9 mouse cellular contexts compared by ENCODE assay signal in the genomic region with DNA sequence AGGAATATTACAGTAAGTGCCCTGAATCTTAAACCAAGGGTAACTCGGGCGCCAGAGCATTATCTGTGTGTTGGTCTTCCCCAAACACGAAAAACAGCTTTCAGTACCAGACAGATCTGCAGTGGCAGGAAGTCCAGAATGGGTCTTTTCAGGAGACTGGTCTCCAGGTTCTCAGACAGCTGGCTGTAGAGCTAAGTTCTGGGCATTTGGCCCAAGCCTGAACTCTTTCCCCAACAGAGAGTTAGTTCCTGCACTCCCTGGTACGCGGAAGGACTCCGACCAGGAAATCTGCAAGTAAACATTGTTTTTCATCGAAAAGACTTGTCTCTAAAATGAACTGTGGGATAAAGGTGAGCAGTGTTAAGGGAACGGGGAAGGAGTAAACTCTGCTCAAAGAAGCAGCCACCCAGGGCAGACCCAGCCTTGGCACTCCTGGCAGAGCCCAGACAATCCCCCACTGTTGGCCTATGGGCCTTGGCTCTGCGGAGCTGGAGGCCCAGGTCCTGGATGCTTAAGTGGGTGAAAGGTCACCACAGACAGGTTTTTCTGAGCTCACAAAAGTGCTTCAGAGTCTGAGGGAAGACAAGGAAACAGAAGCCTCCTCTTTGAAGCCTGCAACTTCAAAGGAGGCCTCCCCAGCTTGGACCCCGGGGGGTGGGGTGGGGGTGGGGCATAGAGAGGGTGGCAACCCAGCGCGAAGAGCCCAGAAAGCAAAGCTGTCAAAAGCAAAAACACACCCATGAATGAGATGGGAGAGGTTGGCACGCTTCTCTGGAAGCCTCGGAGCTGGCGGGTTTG. TPM values are rescaled to one million over a fixed set of nuclear protein-coding genes. Genes with fewer than 3 reads are reported as not detected.
DNase-seq lines count a peak whose midpoint lies in the region; ATAC-seq lines count a peak whose summit lies in the region.
"Had no signal": no experiment of that assay in that cellular context is flagged by ENCODE, and none has a peak within 500 bp of the region (broad histone marks: within the 10 kb centered on the region; RNA-seq: fewer than 3 reads in every experiment).

No protein-coding gene starts in this region.

- H3K4me2 ChIP-seq in midbrain, embryonic 12.5 days (replicated peaks), result peak overlapping the region; percentile 74; the same call in 1 of the 2 replicates

- H3K9ac ChIP-seq in midbrain, embryonic 12.5 days (replicated peaks), result 0 out of 2 replicates have a peak overlapping the region, but pooled peaks have one; percentile 17

- 34% methylated on average over 15 of the region's 15 CpGs for WGBS in midbrain, embryonic 12.5 days

- no peaks in the 10 kb centered on the region for H3K9me3 ChIP-seq in midbrain, embryonic 12.5 days

- no peaks in the 10 kb centered on the region for H3K36me3 ChIP-seq in midbrain, embryonic 12.5 days
- H3K36me3 ChIP-seq: G1E had no signal

- peak; percentile 64 for DNase-seq in layer of hippocampus, adult 11-12 months (ENCODE audit: low spot score)
- no peak for DNase-seq in layer of hippocampus, adult 9-10 months (ENCODE audit: low spot score)
- peak; percentile 41 for DNase-seq in cerebellum, adult 9-11 months
- DNase-seq in gastrocnemius, postnatal 25 days, result peak; percentile 70
- DNase-seq in induced T-regulatory cell, adult 2 months (ENCODE audit: low read depth), result peak; percentile 14
- DNase-seq in left cerebral cortex, postnatal 36 days (ENCODE audit: low spot score in 2 of 2), result peak; percentile 39 to 43
- peak; percentile 48 for DNase-seq in urinary bladder, postnatal 25 days (ENCODE audit: low spot score)

- peaks cover 37% of the 10 kb centered on the region for H3K4me1 ChIP-seq in midbrain, embryonic 12.5 days

- H3K27me3 ChIP-seq in midbrain, embryonic 12.5 days, result no peaks in the 10 kb centered on the region

- H3K27ac ChIP-seq in midbrain, embryonic 12.5 days (replicated peaks), result peak overlapping the region; percentile 35; the same call in 1 of the 2 replicates

- no peak overlapping the region for H3K4me3 ChIP-seq in midbrain, embryonic 12.5 days

- no peak for ATAC-seq in midbrain, embryonic 12.5 days (ENCODE audit: low FRiP score, low read depth)

- intact Hi-C loops in left cerebral cortex, postnatal 36 days (cut with DNase I), result loop anchor here (2.0 to 5.0 kb wide), 3 partner anchors 43 to 149 kb away; no protein-coding TSS in a partner anchor

RNA-seq across cellular contexts. Expression of gene Rhob, which starts 3.7 kb away (rescaled TPM):
- 10 to 100 TPM; 42.1 to 43.0 TPM for total RNA-seq in gastrocnemius, postnatal 25 days (2021)
- total RNA-seq in left cerebral cortex, postnatal 36 days (2021), result 100 to 1,000 TPM; 300 to 353 TPM
- 65.2 and 72.0 TPM in 2 replicates for polyA plus RNA-seq in midbrain, embryonic 12.5 days (2016; fragmentation: Nextera tagmentation; extraction: Ambion mirVana)

Comparison
In these comparisons a context has a peak if more than half of its experiments do, and no peak if none do; other contexts are left out.
1. RNA of gene Rhob, which starts 3.7 kb away (total RNA-seq): 300 to 353 TPM in left cerebral cortex, postnatal 36 days; 42.1 to 43.0 TPM in gastrocnemius, postnatal 25 days; every median in the first group is over 4 times any median in the second.